Mouse (Mus musculus) CH12.LX (cell line): ENCODE data around the gene Myo10.

Source experiments
- CHD2 ChIP-seq: IDR thresholded peaks from 2 replicates; pipeline ENCODE4 v1.6.1; 2011; ENCODE audit warnings: low read length, improper control_type of control experiment
- CTCF ChIP-seq, 2 experiments: IDR thresholded peaks in 1 of 2; conservative IDR thresholded peaks in 1 of 2; 2 replicates each; pipeline ENCODE4 v1.5.1; 2011 to 2012; ENCODE audit warnings: low read depth in 2 of 2, low read length in 2 of 2, improper control_type of control experiment in 1 of 2, inconsistent platforms in 1 of 2, mild to moderate bottlenecking in 1 of 2, moderate library complexity in 1 of 2
- E2F4 ChIP-seq: IDR thresholded peaks from 2 replicates; pipeline ENCODE4 v1.6.1; 2011; ENCODE audit warnings: low read depth, low read length, improper control_type of control experiment; ENCODE audit not compliant: insufficient replicate concordance
- HCFC1 ChIP-seq: IDR thresholded peaks from 2 replicates; pipeline ENCODE4 v1.6.1; 2012; ENCODE audit warnings: low read depth, mild to moderate bottlenecking, inconsistent platforms, low read length, improper control_type of control experiment
- IRF4 ChIP-seq: IDR thresholded peaks from 2 replicates; pipeline ENCODE4 v1.6.1; 2014; ENCODE audit warnings: low read depth, mild to moderate bottlenecking, inconsistent platforms, low read length, improper control_type of control experiment
- MEF2A ChIP-seq: IDR thresholded peaks from 2 replicates; pipeline ENCODE4 v1.6.1; 2014; ENCODE audit warnings: low read depth, mild to moderate bottlenecking, inconsistent platforms, low read length, improper control_type of control experiment, borderline replicate concordance
- NRF1 ChIP-seq: IDR thresholded peaks from 2 replicates; pipeline ENCODE4 v1.6.1; 2014; ENCODE audit warnings: low read depth, mild to moderate bottlenecking, inconsistent platforms, low read length, improper control_type of control experiment, moderate library complexity
- POLR2A ChIP-seq: IDR thresholded peaks from 2 replicates; pipeline ENCODE4 v1.6.1; 2011; ENCODE audit warnings: low read depth, mild to moderate bottlenecking, improper control_type of control experiment, low read length
- SIN3A ChIP-seq: IDR thresholded peaks from 2 replicates; pipeline ENCODE4 v1.6.1; 2012; ENCODE audit warnings: low read length, improper control_type of control experiment, inconsistent platforms
- USF1 ChIP-seq: IDR thresholded peaks from 2 replicates; pipeline ENCODE4 v1.6.1; 2014; ENCODE audit warnings: low read depth, mild to moderate bottlenecking, inconsistent platforms, low read length, improper control_type of control experiment
- ZNF384 ChIP-seq: IDR thresholded peaks from 2 replicates; pipeline ENCODE4 v1.6.1; 2012; ENCODE audit warnings: low read depth, low read length, improper control_type of control experiment, inconsistent platforms

DNA sequence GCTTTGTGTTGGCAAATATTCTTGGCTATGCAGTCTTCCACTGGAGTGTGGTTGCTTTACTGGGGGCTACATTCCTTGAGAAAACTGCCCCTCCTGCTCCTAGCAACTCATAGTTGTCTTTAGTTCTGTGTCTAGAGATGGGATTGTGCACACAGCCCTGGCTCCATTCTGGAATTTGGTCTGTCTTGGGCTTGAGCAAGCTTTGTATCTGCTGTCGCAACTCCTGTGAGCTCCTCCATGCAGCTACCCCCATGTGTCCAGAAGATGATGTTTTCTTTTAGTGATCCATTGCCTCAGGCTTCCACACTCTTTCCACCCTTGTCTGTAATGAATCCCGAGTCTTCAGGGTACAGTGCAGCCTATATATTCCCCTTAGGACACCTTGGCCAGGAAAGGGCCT, 5.9 kb downstream of the Myo10 start:
- TF ChIP-seq SIN3A: no peak
- TF ChIP-seq NRF1: no peak
- no peak for TF ChIP-seq CHD2
- TF ChIP-seq CTCF (conservative IDR thresholded peaks at IDR 0.05 in 1 of 2, IDR thresholded peaks at IDR 0.05 in 1 of 2; ENCODE audit: low read depth in 2 of 2, low read length in 2 of 2): no peak
- no peak for TF ChIP-seq ZNF384
- TF ChIP-seq MEF2A: no peak
- no peak for TF ChIP-seq E2F4
- TF ChIP-seq USF1: no peak
- no peak for TF ChIP-seq HCFC1
- no peak for TF ChIP-seq IRF4
- no peak for TF ChIP-seq POLR2A
